Mouse (Mus musculus) gastrocnemius, postnatal 14 days (tissue): ENCODE data around the gene Ift122. TPM values are rescaled to one million over a fixed set of nuclear protein-coding genes. Genes with fewer than 3 reads are reported as not detected.
"Not testable (repeated sequence)": the region's sequence is repeated elsewhere in the genome, so short reads cannot be mapped to it uniquely, and the experiment has no call there.

ENCODE experiments used
- DNase-seq: peaks from one replicate; pipeline ENCODE4 v3.0.0; 2021; ENCODE audit warnings: mixed read lengths
- intact Hi-C: fragments of 180-260 bp; cut with DNase I; formaldehyde crosslinking; loops from one replicate; pipeline ENCODE4 v1.15.1; 2025; ENCODE audit warnings: low total_unique reads
- total RNA-seq, 2 experiments: library from RNA; stranded (reverse); gene quantifications; 2 replicates each; pipeline ENCODE4 v1.2.3; 2021

Gene Ift122
- total RNA-seq, 2 experiments from 2014 or later, result 11.0 to 19.0 TPM

DNA sequence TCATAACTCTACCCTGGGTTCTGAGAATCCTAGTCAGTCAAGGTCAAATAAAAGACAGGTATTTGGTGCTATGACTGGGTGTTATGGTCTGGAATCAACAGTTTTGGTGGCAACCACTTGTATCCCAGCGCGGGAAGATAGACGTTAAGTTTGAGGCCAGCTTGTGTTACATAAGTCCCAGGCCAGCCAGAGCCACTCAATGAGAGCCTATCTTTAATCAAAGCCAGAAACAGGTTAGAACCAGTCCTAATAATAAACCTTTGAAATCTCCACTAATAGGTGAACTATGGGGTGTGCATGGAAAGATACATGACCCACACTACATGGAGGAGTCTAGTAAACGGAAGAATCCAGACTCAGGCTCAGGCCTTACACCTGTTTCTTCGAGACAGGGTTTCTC lies 14.5 kb upstream of the Ift122 start:
- intact Hi-C loops, result no loop called here
- no peak for DNase-seq

DNA sequence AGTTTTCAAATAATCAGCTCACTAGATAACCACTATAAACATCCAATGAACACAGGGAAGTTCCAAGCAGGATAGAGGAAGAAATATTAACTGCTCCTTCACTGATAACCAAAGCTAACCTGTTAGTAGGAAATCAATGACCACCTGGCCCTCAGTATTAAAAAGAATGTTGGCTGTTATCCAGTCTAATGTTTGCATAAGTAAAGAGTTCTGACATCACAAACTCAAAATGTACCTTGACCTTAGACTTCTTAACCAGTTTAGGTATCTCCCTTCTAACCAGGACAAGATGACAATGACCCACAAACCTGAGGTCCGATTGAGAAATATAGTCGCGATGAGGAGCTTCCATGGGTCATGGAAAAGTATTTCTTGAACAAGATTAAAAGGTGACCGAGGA lies 8.3 kb upstream of the Ift122 start:
- no peak for DNase-seq

GRCm38 (mm10) chr6:115846640-115847411 lies 6.4 kb upstream of the Ift122 start:
- intact Hi-C loops, result no loop called here
- peak; percentile 61 for DNase-seq

More for the DNA sequence above, 8.3 kb upstream of the Ift122 start:
- intact Hi-C loops, result no loop called here

GRCm38 (mm10) chr6:115848598-115849304 lies 4.5 kb upstream of the Ift122 start:
- intact Hi-C loops, result no loop called here
- no peak for DNase-seq

GRCm38 (mm10) chr6:115852446-115853090 lies 702 bp upstream of the Ift122 start:
- no peak for DNase-seq
- intact Hi-C loops, result no loop called here

GRCm38 (mm10) chr6:115853985-115854384 lies 715 bp downstream of the Ift122 start:
- no peak for DNase-seq
- intact Hi-C loops, result no loop called here

- DNase-seq, result no peak
These were observed 1.2 kb downstream of the Ift122 start for GRCm38 (mm10) chr6:115854432-115854831.

DNA sequence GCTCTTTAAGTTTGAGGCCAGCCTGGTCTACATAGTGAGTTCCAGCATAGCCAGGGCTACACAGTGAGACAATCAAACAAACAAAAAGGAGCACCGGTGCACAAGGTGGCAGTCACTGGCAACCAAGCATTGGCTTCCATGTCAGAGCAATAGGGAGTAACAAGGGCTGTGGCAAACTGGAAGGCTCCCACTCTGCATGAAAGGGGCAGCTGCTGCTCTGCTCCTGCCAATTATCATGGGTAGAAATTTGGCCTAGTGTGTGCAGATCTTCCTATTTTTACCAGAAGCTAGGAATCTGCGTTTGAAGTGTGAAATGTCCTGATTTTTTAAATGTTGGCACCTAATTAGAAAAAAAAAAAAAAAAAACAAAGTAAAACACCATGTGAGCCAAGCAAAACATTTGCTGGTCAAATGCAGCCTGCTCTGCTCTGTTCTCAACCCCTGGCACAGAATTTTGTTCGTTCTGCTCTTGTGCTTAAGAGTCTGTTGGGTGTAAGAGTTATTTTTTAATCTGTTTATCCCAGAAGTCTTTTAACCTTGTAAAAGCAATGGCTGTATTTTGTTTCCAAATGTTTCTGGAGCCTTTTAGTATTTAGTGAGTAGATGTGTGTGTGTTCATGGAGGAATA lies 2.6 kb downstream of the Ift122 start:
- no peak for DNase-seq
- intact Hi-C loops, result loop anchor here (5.0 kb wide), 1 partner anchor 151 kb away; no protein-coding TSS in a partner anchor

More at GRCm38 (mm10) chr6:115854432-115854831, 1.2 kb downstream of the Ift122 start:
- intact Hi-C loops, result no loop called here

GRCm38 (mm10) chr6:115856361-115856745 lies 3.1 kb downstream of the Ift122 start:
- DNase-seq, result no peak
- intact Hi-C loops, result loop anchor here (5.0 kb wide), 1 partner anchor 151 kb away; no protein-coding TSS in a partner anchor

DNA sequence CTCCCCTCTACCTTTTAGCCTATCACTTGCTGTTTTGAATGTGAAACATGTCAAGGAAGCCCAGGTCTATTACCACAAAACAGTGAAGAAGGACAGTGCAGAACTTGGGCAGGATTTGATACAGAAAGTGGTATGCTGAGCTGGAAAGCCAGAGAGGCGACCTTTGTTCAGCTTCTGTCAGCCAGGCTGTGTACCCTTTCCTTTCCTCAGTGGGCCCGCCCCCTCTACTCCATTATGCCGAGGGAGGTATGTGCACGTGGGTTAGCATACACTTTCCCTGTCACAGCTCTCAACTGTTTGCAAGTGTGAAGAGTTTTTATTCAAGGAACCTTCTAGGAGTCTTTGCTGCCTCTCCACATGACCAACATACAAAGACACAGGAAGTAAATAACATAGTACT lies 6.0 kb downstream of the Ift122 start:
- DNase-seq, result no peak
- intact Hi-C loops, result loop anchor here (5.0 kb wide), 1 partner anchor 148 kb away; no protein-coding TSS in a partner anchor

DNA sequence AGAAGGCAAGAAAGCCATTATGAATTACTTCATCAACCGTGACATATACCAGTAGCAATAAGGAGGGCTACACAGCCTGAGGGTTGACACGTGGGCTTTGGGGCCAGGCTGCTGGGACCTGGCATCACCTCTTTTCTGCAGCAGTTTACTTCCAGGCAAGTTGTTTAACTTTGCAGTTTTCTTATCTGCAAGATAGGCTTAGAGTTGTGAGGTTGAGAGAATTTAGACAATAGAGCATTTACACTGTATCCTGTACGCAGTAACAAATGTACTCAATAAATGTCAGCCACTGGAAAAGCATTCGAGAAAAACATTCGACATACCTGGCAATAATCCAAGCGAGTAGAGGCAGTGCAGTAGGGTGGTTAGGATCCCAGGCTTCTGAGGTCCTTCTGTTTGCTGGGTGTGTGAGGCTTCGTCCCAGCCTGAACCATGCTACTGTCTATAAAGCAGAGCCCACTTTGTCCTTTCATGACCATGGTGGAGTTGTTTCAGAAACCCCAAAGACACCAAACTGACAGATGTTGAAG lies 6.8 kb downstream of the Ift122 start:
- no peak for DNase-seq
- intact Hi-C loops, result no loop called here

GRCm38 (mm10) chr6:115863340-115863841 lies 10.1 kb downstream of the Ift122 start:
- intact Hi-C loops, result no loop called here
- no peak for DNase-seq

DNA sequence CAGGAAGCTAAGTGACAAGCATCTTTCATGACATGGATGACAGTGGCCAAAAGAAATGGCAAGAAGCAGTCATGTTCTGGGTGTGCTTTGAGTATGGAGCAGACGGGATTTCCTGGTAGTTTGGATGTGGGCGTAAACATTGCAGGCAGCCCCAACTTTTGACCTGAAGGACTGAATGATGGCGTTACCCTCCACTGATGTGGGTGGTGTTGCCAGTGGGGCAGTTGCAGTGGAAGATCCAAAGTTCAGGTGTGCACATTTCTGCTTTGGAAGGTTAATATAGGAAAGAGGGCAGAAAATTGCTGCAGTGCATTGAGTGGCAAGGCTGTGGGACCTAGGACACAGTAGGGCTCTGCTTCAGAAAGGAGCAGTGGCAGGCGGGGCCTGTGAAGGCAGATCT lies 12.0 kb downstream of the Ift122 start:
- intact Hi-C loops, result no loop called here
- DNase-seq, result no peak

- DNase-seq, intact Hi-C loops: not testable (repeated sequence)
These were observed 13.9 kb downstream of the Ift122 start for GRCm38 (mm10) chr6:115867157-115867556.

GRCm38 (mm10) chr6:115871318-115871717 lies 18.0 kb downstream of the Ift122 start:
- not testable (repeated sequence) for DNase-seq

DNA sequence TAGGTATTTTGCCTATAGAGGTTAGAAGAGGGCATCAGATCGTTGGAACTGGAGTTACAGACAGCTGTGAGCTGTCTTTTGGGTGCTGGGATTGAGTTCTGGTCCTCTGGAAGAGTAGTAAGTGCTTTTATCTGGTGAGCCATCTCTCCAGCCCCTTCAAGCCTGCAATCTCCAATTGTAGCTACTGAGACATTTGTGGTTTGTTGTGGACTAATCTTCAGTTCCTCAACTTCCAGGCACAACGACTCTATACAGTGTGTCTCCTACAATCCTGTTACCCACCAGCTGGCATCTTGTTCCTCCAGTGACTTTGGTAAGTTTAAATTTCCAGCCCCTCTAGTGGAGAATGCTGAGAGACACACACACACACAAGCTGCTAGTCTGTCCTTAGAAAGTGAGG lies 24.0 kb downstream of the Ift122 start:
- no peak for DNase-seq
- intact Hi-C loops, result no loop called here

More at GRCm38 (mm10) chr6:115871318-115871717, 18.0 kb downstream of the Ift122 start:
- intact Hi-C loops, result not testable (repeated sequence)

DNA sequence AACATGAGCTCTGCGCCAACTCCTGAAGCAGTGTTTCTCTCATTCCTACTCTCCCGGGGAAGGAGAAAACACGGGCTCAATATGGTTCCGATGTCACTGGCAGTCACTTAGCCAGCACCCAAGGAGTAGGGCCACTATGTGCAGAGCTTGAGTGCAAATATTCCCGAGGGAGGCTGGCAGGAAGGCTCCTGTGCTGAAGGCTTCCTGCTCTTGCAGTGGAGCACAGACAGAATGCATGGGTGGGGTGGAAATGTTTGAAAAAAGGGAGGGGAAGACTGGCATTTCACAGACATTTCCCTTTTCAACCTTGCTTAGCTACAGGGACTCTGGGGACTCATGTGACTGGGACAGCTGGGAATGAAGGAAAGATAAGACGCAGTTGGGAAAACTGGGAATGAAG lies 25.4 kb downstream of the Ift122 start:
- no peak for DNase-seq
- intact Hi-C loops, result no loop called here

GRCm38 (mm10) chr6:115879736-115880135 lies 26.5 kb downstream of the Ift122 start:
- intact Hi-C loops, result no loop called here
- no peak for DNase-seq

DNA sequence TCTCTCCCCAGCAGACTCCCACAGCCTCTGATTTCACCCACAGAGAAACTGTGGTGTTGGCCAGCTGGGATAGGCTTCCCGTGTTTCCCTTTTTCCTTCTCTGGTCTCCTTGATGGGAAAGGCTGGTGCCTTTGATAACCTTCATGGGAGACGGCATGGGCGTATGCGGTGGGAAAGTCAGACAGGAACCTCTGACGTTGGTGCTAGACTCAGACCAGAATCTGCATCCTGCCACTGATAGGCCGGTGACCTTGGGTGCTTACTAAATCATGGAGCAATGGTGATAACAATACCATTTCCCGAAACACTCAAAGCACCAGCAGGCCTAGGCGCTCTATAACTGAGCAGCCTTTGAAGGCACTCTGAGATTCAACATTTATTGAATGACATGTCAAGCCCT lies 27.5 kb downstream of the Ift122 start:
- no peak for DNase-seq
- intact Hi-C loops, result no loop called here
